Mouse (Mus musculus) ovary, adult 18-20 months (tissue): ENCODE data around the gene Mrpl48.

Experiments
- DNase-seq: peaks from one replicate; pipeline ENCODE4 v3.0.0; 2022; ENCODE audit warnings: low spot score, mixed read lengths

Mrpl48 gene

GRCm38 (mm10) chr7:100534216-100534615, 73.9 kb downstream of the Mrpl48 start:
- no peak for DNase-seq

GRCm38 (mm10) chr7:100533503-100533902, 74.6 kb downstream of the Mrpl48 start:
- no peak for DNase-seq

- no peak for DNase-seq
Observed at GRCm38 (mm10) chr7:100530766-100531165, 77.3 kb downstream of the Mrpl48 start.

DNA sequence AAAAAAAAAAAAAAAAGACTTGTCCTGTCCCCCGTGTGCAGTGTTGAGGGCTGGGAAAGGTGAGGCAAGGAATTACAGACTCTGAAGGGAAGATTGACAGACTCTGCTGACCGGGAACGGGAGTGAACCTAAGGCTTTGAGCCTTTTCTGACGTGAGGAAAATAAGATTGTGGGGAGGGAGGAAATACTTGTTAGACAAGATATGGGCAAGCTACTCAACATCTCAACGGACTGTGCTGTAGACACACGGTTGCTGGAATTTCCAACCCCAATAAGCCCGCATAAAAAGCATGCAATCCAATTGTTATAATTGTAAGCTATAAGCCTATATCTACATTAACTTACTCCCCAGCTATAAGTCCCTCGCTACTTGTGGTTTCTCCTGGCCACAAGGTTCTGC, 83.4 kb downstream of the Mrpl48 start:
- DNase-seq: no peak

DNA sequence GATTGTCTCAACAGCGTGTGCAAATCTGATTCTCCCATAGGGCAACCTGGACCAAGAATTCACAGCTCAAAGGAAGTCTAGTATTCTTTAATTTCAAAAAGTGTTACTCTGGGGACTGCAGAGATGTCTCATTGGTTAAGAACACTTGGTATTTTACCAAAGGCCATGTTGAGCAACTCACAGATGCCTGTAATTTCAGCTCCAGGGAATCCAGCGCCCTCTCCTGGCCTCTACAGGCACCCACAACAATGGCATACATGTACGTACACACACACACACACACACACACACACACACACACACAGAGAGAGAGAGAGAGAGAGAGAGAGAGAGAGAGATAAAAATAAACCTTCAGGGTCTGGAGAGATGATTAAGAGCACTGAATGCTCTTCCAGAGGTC, 85.9 kb downstream of the Mrpl48 start:
- no peak for DNase-seq

- DNase-seq: no peak
Observed at GRCm38 (mm10) chr7:100520663-100521285, 87.3 kb downstream of the Mrpl48 start.

- DNase-seq: no peak
Observed at GRCm38 (mm10) chr7:100520204-100520603, 87.9 kb downstream of the Mrpl48 start.

GRCm38 (mm10) chr7:100514573-100514972, 93.5 kb downstream of the Mrpl48 start, which contains the start of gene Dnajb13:
TSS of gene Dnajb13 (minus strand) at chr7:100514960.
- no peak for DNase-seq

DNA sequence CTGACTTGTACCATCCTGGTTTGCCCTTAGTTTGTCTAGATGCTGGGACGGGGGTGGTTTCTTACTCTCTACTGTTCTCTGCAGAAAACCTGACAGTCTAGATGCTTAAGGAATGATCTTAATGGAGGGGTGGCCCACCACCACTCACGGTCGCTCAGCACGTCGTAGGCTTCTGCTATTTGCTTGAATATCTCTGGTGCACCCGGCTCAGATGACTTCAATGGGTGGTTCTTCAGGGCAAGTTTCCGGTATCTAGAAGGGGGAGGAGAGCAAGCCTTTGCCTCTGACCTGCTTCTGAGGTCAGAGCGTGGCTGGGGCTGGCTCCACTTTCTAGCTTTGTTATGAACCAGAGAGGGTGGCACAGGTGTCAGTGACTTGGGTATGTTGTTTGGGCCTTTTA, 96.5 kb downstream of the Mrpl48 start:
- DNase-seq: no peak

- DNase-seq: no peak
Observed at GRCm38 (mm10) chr7:100508670-100509069, 99.4 kb downstream of the Mrpl48 start.

GRCm38 (mm10) chr7:100506494-100506893, 101.6 kb downstream of the Mrpl48 start:
- no peak for DNase-seq

DNA sequence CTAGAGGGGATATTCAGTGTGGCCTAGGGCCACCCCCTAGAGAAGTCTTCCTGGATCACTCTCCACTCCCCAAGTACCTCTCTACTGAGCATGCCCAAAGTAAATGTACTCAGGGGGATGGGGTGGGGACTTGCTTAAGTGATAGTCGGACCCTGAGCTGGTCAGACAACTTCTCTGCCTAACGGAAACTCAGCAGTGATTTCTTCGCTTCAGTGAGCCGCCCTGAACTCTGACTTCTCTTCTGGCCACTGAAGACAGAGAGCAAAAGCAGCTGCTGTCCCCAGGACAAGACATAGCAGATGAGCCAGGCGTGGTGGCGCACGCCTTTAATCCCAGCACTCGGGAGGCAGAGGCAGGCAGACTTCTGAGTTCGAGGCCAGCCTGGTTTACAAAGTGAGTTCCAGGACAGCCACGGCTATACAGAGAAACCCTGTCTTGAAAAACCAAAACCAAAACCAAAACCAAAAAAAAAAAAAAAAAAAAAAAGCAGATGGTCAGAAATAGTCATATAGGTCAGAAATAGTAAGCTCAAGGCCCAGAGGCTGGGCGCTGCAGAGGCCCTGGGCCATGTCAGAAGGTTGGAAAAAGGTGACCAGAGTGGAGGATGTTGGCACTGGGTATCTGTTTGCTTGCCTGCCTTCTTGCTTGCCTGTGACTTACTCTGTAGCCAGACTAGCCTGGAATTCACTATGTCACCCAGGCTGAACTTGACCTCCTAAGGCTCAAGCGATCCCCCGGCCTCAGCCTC, 103.2 kb downstream of the Mrpl48 start:
- DNase-seq: no peak

- no peak for DNase-seq
Observed at GRCm38 (mm10) chr7:100503076-100503475, 105.0 kb downstream of the Mrpl48 start.

GRCm38 (mm10) chr7:100502374-100502922, 105.7 kb downstream of the Mrpl48 start:
- DNase-seq: no peak

DNA sequence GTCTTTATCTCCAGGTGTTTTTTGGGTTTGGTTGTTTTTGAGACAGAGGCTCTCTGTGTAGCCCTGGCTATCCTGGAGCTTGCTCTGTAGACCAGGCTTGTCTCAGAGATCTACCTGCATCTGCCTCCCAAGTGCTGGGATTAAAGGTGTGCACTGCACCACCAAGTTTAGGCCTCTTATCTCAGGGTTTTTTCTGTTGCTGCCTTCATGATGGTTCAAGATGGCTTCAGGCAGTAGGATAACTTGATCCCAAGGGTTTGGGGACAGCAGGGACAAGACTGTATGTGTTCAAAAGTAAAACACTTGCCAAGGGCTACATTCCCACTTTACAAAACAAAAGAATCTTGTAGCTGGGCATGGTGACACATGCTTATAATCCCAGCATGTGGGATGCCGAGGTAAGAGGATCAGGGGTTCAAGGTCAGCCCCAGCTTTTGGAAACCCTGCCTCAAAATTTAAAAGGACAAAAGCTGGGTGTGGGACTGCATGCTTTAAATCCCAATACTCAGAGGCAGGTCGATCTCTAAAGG, 106.2 kb downstream of the Mrpl48 start:
- DNase-seq: no peak

- DNase-seq: no peak
Observed at GRCm38 (mm10) chr7:100501027-100501843, 106.9 kb downstream of the Mrpl48 start.

GRCm38 (mm10) chr7:100500276-100500977, 107.7 kb downstream of the Mrpl48 start:
- no peak for DNase-seq

GRCm38 (mm10) chr7:100499465-100499864, 108.6 kb downstream of the Mrpl48 start:
- DNase-seq: no peak

DNA sequence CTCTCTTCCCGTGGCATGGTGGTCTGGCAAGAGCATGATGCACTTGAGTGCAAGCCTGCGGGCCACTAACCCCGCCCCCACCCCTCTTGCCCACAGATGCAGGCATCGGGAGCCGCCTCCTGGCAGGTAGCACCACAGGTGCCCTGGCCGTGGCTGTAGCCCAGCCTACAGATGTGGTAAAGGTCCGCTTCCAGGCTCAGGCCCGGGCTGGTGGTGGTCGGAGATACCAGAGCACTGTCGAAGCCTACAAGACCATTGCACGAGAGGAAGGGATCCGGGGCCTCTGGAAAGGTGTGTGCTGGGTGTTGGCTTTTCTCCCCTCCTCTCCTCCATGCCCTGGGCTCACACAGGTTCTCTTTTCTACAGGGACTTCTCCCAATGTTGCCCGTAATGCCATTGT, 110.1 kb downstream of the Mrpl48 start:
- no peak for DNase-seq

DNA sequence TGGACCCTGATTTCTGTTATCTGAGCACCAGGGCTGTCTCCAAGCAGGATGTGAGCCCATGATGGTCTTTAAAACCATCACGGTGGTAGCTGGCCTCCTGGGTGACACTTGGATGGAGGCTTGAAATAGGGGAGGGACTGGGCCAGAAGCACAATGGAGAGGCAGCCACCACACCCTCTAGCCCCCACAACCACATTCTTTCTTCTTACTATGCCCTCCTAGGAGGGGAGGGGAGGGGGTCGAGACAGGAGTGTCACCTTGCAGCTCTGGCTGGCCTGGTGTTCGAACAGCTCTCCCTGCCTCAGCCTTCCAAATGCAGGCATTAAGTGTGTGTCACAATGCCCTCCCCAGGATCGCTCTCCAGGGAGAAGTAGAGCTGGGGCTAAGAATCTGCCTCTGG, 110.7 kb downstream of the Mrpl48 start:
- no peak for DNase-seq

DNA sequence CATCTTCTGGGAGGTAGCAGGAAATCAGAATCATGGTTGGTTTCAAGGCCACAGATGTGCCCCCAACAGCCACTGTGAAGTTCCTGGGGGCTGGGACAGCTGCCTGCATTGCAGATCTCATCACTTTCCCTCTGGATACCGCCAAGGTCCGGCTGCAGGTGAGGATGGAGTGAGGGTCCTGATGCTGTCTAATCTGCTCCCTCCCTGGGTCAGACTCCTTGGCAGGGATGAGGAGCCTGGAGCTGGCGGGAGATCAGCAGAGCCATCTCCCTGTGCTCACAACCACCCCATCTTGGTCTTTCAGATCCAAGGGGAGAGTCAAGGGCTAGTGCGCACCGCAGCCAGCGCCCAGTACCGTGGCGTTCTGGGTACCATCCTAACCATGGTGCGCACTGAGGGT, 111.3 kb downstream of the Mrpl48 start:
- DNase-seq: no peak

DNA sequence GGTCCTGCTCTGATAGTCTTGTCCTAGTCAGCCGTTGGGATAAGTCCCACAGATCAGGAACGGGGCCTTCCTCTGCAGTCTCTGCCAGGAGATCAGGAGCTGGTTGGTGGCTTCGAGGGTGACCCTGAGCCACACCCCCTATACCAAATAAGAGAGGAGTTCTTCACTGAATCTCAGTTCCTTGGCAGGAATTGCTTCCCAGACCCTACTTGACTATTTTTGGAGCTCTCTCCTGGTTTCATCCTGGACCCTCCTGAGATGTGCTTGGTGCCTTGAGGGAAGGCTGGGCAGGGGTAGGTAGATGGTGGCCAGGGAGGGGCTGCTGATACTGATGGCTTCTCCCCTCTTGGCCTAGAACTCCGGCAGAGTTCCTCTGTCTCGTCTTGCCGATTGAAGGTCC, 111.7 kb downstream of the Mrpl48 start:
- DNase-seq: no peak
